Mouse (Mus musculus) heart, embryonic 10.5 days (tissue): ENCODE data around the gene Doc2b. TPM values are rescaled to one million over a fixed set of nuclear protein-coding genes. Genes with fewer than 3 reads are reported as not detected.

Source experiments
- polyA plus RNA-seq: library from polyadenylated mRNA; unstranded; fragments of >200 nt; fragmentation: Nextera tagmentation; extraction: Ambion mirVana; gene quantifications from 2 replicates; pipeline ENCODE4 v1.2.1, GENCODE M21; 2016

The Doc2b gene
- polyA plus RNA-seq, 1 experiment from 2014 or later = 0.18 TPM

Other genes with a start within 250 kb of the Doc2b start
- gene Pitpna, start 208.0 kb downstream of the Doc2b start, polyA plus RNA-seq = 56.1 and 80.1 TPM in 2 replicates
- gene Inpp5k, start 165.1 kb downstream of the Doc2b start, polyA plus RNA-seq = 16.9 and 18.7 TPM in 2 replicates
- gene Myo1c, start 145.5 kb downstream of the Doc2b start, polyA plus RNA-seq = 55.3 and 75.2 TPM in 2 replicates
- 110 and 113 TPM in 2 replicates for gene Crk, start 116.8 kb downstream of the Doc2b start, polyA plus RNA-seq
- 870 and 941 TPM in 2 replicates for gene Ywhae, start 63.2 kb downstream of the Doc2b start, polyA plus RNA-seq
- 3.9 and 4.1 TPM in 2 replicates for gene Rph3al, start 142.4 kb upstream of the Doc2b start, polyA plus RNA-seq
- gene 1700016K19Rik, start 203.9 kb upstream of the Doc2b start, polyA plus RNA-seq = 0.16 TPM in 1 of 2 replicates, not detected in the other
- gene Rflnb, start 231.7 kb upstream of the Doc2b start, polyA plus RNA-seq = 8.4 and 13.3 TPM in 2 replicates